Mouse (Mus musculus) neural tube, embryonic 11.5 days (tissue): Measurements from ENCODE around the gene Mdm1. TPM values are rescaled to one million over a fixed set of nuclear protein-coding genes. Genes with fewer than 3 reads are reported as not detected.
"Not testable (repeated sequence)": the region's sequence is repeated elsewhere in the genome, so short reads cannot be mapped to it uniquely, and the experiment has no call there.

Source experiments
- ATAC-seq: fragments of 200-750 bp; cut with Nextera tagmentation; 2 replicates; pipeline ENCODE4 v1.8.0; 2017; ENCODE audit warnings: moderate number of reproducible peaks, mild to moderate bottlenecking, moderate TSS enrichment, moderate library complexity; ENCODE audit not compliant: insufficient read depth, low FRiP score, low TSS enrichment
- DNase-seq: peaks from one replicate; pipeline ENCODE4 v3.0.0-alpha.2; 2015; ENCODE audit warnings: low spot score
- H3K27ac ChIP-seq: fragments of 300-500 bp; sonication (generic); 2 replicates; pipeline ENCODE4 v1.5.1; 2014; ENCODE audit warnings: low read depth, mild to moderate bottlenecking, low read length
- H3K27me3 ChIP-seq: fragments of 300-500 bp; sonication (generic); 2 replicates; pipeline ENCODE4 v1.6.1; 2014; ENCODE audit warnings: mild to moderate bottlenecking, low read length, mixed read lengths; ENCODE audit not compliant: control insufficient read depth, insufficient read depth
- H3K36me3 ChIP-seq: fragments of 300-500 bp; sonication (generic); 2 replicates; pipeline ENCODE4 v1.6.1; 2014; ENCODE audit warnings: mild to moderate bottlenecking, low read length, moderate library complexity, mixed read lengths; ENCODE audit not compliant: control insufficient read depth, insufficient read depth
- H3K4me1 ChIP-seq: fragments of 300-500 bp; sonication (generic); 2 replicates; pipeline ENCODE4 v1.6.1; 2014; ENCODE audit warnings: low read length, mixed read lengths; ENCODE audit not compliant: control insufficient read depth, insufficient read depth
- H3K4me2 ChIP-seq: fragments of 300-500 bp; sonication (generic); 2 replicates; pipeline ENCODE4 v1.6.1; 2014; ENCODE audit warnings: low read depth, mild to moderate bottlenecking, moderate library complexity
- H3K4me3 ChIP-seq: fragments of 300-500 bp; sonication (generic); 2 replicates; pipeline ENCODE4 v1.5.1; 2014; ENCODE audit warnings: low read depth, low read length
- H3K9ac ChIP-seq: fragments of 300-500 bp; sonication (generic); 2 replicates; pipeline ENCODE4 v1.6.1; 2014; ENCODE audit warnings: mild to moderate bottlenecking, low read length
- H3K9me3 ChIP-seq: fragments of 300-500 bp; sonication (generic); 2 replicates; pipeline ENCODE4 v1.6.1; 2016; ENCODE audit warnings: low read length; ENCODE audit not compliant: control insufficient read depth
- WGBS: fragments of 180-500 bp; shearing (Covaris S2); extraction: QIAGEN DNeasy Blood & Tissue Kit; methylation state at CpG from one replicate; pipeline ENCODE4 v1.1.7; 2014; 5-methylcytosine and 5-hydroxymethylcytosine counted together
- polyA plus RNA-seq: library from polyadenylated mRNA; unstranded; fragments of >200 nt; fragmentation: Nextera tagmentation; extraction: Ambion mirVana; gene quantifications from 2 replicates; pipeline ENCODE4 v1.2.1, GENCODE M21; 2014

The Mdm1 gene
- polyA plus RNA-seq, 1 experiment from 2014 or later: 55.3 TPM

- Histone ChIP-seq H3K4me2 (no peak overlapping the region), H3K36me3 (peaks cover 21% of the 10 kb centered on the region)
- DNase-seq: no peak
Measured at GRCm38 (mm10) chr10:118161131-118161530, 19.5 kb downstream of the Mdm1 start.

GRCm38 (mm10) chr10:118169212-118169611, 27.6 kb downstream of the Mdm1 start:
- DNase-seq (no peak), ATAC-seq (no peak)
- 60% methylated on average over 12 of the region's 12 CpGs for WGBS
- no peak overlapping the region for H3K4me3 ChIP-seq
- H3K4me1 ChIP-seq: no peaks in the 10 kb centered on the region
- H3K27me3 ChIP-seq: no peaks in the 10 kb centered on the region
- no peaks in the 10 kb centered on the region for H3K9me3 ChIP-seq
- no peaks in the 10 kb centered on the region for H3K36me3 ChIP-seq
- H3K9ac ChIP-seq: no peak overlapping the region
- H3K27ac ChIP-seq: no peak overlapping the region
- no peak overlapping the region for H3K4me2 ChIP-seq

More at GRCm38 (mm10) chr10:118161131-118161530, 19.5 kb downstream of the Mdm1 start:
- WGBS: 97% methylated on average over 2 of the region's 2 CpGs
- Histone ChIP-seq H3K9me3 (no peaks in the 10 kb centered on the region), H3K27me3 (no peaks in the 10 kb centered on the region), H3K9ac (no peak overlapping the region), H3K27ac (no peak overlapping the region), H3K4me3 (no peak overlapping the region), H3K4me1 (no peaks in the 10 kb centered on the region)
- no peak for ATAC-seq

- no peak overlapping the region for H3K27ac ChIP-seq
- no peak overlapping the region for H3K4me3 ChIP-seq
- ATAC-seq: no peak
- no peak overlapping the region for H3K4me2 ChIP-seq
- no peaks in the 10 kb centered on the region for H3K9me3 ChIP-seq
- no peaks in the 10 kb centered on the region for H3K27me3 ChIP-seq
- no peak overlapping the region for H3K9ac ChIP-seq
- no peaks in the 10 kb centered on the region for H3K36me3 ChIP-seq
- 84% methylated on average over 8 of the region's 8 CpGs for WGBS
- no peak for DNase-seq
- H3K4me1 ChIP-seq: no peaks in the 10 kb centered on the region
Measured at GRCm38 (mm10) chr10:118172416-118172815, 30.8 kb downstream of the Mdm1 start.

GRCm38 (mm10) chr10:118172876-118173275, 31.3 kb downstream of the Mdm1 start:
- H3K27ac ChIP-seq: no peak overlapping the region
- H3K9me3 ChIP-seq: no peaks in the 10 kb centered on the region
- DNase-seq (no peak), ATAC-seq (no peak)
- no peak overlapping the region for H3K9ac ChIP-seq
- H3K27me3 ChIP-seq: no peaks in the 10 kb centered on the region
- H3K4me2 ChIP-seq: no peak overlapping the region
- H3K4me3 ChIP-seq: no peak overlapping the region
- H3K36me3 ChIP-seq: no peaks in the 10 kb centered on the region
- 97% methylated on average over 3 of the region's 3 CpGs for WGBS
- no peaks in the 10 kb centered on the region for H3K4me1 ChIP-seq

GRCm38 (mm10) chr10:118175542-118175941, 33.9 kb downstream of the Mdm1 start:
- ATAC-seq, H3K4me2 ChIP-seq: not testable (repeated sequence)
- WGBS: 88% methylated on average over 4 of the region's 4 CpGs

GRCm38 (mm10) chr10:118178735-118179151, 37.1 kb downstream of the Mdm1 start:
- no peak for DNase-seq

More at GRCm38 (mm10) chr10:118175542-118175941, 33.9 kb downstream of the Mdm1 start:
- not testable (repeated sequence) for H3K4me1 ChIP-seq, H3K9me3 ChIP-seq, H3K9ac ChIP-seq, DNase-seq, H3K36me3 ChIP-seq, H3K4me3 ChIP-seq, H3K27ac ChIP-seq, H3K27me3 ChIP-seq

GRCm38 (mm10) chr10:118179265-118179664, 37.7 kb downstream of the Mdm1 start:
- Histone ChIP-seq H3K4me2 (no peak overlapping the region), H3K9ac (no peak overlapping the region), H3K9me3 (no peaks in the 10 kb centered on the region), H3K4me3 (no peak overlapping the region), H3K27me3 (no peaks in the 10 kb centered on the region), H3K27ac (no peak overlapping the region), H3K36me3 (no peaks in the 10 kb centered on the region), H3K4me1 (no peaks in the 10 kb centered on the region)
- ATAC-seq (no peak), DNase-seq (no peak)
- 91% methylated on average over 11 of the region's 11 CpGs for WGBS

More at GRCm38 (mm10) chr10:118178735-118179151, 37.1 kb downstream of the Mdm1 start:
- no peaks in the 10 kb centered on the region for H3K36me3 ChIP-seq
- H3K4me2 ChIP-seq: no peak overlapping the region
- 86% methylated on average over 10 of the region's 10 CpGs for whole genome bisulfite sequencing
- no peak for ATAC-seq
- no peak overlapping the region for H3K9ac ChIP-seq
- no peaks in the 10 kb centered on the region for H3K4me1 ChIP-seq
- no peak overlapping the region for H3K4me3 ChIP-seq
- no peaks in the 10 kb centered on the region for H3K9me3 ChIP-seq
- no peaks in the 10 kb centered on the region for H3K27me3 ChIP-seq
- H3K27ac ChIP-seq: no peak overlapping the region

GRCm38 (mm10) chr10:118195150-118195549, 53.5 kb downstream of the Mdm1 start:
- H3K36me3 ChIP-seq, H3K27ac ChIP-seq, H3K4me1 ChIP-seq, ATAC-seq, H3K4me3 ChIP-seq, H3K9ac ChIP-seq, DNase-seq, H3K4me2 ChIP-seq, H3K9me3 ChIP-seq, H3K27me3 ChIP-seq: not testable (repeated sequence)
- WGBS: 38% methylated on average over 3 of the region's 3 CpGs

- Histone ChIP-seq H3K9me3 (no peaks in the 10 kb centered on the region), H3K4me2 (no peak within 1 kb of the TSS), H3K36me3 (no peaks in the 10 kb centered on the region), H3K27me3 (no peaks in the 10 kb centered on the region), H3K4me1 (no peaks in the 10 kb centered on the region), H3K9ac (no peak within 1 kb of the TSS), H3K27ac (no peak within 1 kb of the TSS), H3K4me3 (no peak within 1 kb of the TSS)
- no peak for ATAC-seq
- no peak for DNase-seq
- WGBS: 93% methylated on average over 4 of the region's 4 CpGs
Measured at GRCm38 (mm10) chr10:118204642-118205041, 63.0 kb downstream of the Mdm1 start, which contains the start of gene Il22. Gene Il22, plus strand, starts transcription at chr10:118204942.
